Mouse (Mus musculus) heart, adult 2 months (tissue): ENCODE measurements around the gene Olfr332. TPM values are rescaled to one million over a fixed set of nuclear protein-coding genes. Genes with fewer than 3 reads are reported as not detected.

ENCODE experiments used
- DNase-seq, 2 experiments: peaks; one replicate each; pipeline ENCODE4 v3.0.0; 2021
- H3K27ac ChIP-seq: fragments of 200-600 bp; 2 replicates; pipeline ENCODE4 v1.8.1; 2022
- H3K27me3 ChIP-seq: fragments of 200-500 bp; 2 replicates; pipeline ENCODE4 v1.6.1; 2012; ENCODE audit warnings: mild to moderate bottlenecking, low read length, inconsistent platforms, mixed read lengths; ENCODE audit not compliant: control insufficient read depth, insufficient read depth
- H3K36me3 ChIP-seq: fragments of 200-500 bp; 2 replicates; pipeline ENCODE4 v1.6.1; 2012; ENCODE audit warnings: low read length, inconsistent platforms; ENCODE audit not compliant: control insufficient read depth, insufficient read depth
- H3K4me1 ChIP-seq: fragments of 200-500 bp; 2 replicates; pipeline ENCODE4 v1.6.1; 2011; ENCODE audit warnings: low read length; ENCODE audit not compliant: control insufficient read depth, insufficient read depth
- H3K4me3 ChIP-seq: fragments of 200-600 bp; 2 replicates; pipeline ENCODE4 v1.8.1; 2022
- H3K79me2 ChIP-seq: fragments of 200-500 bp; replicated peaks from 2 replicates; pipeline ENCODE4 v1.6.1; 2012; ENCODE audit warnings: mild to moderate bottlenecking, inconsistent platforms, low read length, moderate library complexity, mixed read lengths; ENCODE audit not compliant: control insufficient read depth, insufficient read depth
- H3K9ac ChIP-seq: fragments of 200-500 bp; 2 replicates; pipeline ENCODE4 v1.6.1; 2012; ENCODE audit warnings: low read depth, mild to moderate bottlenecking, control low read depth, inconsistent platforms, low read length, mixed read lengths
- CTCF ChIP-seq: fragments of 200-600 bp; IDR thresholded peaks from 2 replicates; pipeline ENCODE4 v1.8.1; 2022; ENCODE audit warnings: antibody characterized with exemption, mild to moderate bottlenecking, moderate library complexity
- EP300 ChIP-seq: fragments of 200-500 bp; IDR thresholded peaks from 2 replicates; pipeline ENCODE4 v1.6.1; 2011; ENCODE audit warnings: low read depth, low read length, control low read depth; ENCODE audit not compliant: insufficient read depth
- POLR2A ChIP-seq: fragments of 200-500 bp; IDR thresholded peaks from 2 replicates; pipeline ENCODE4 v1.6.1; 2011; ENCODE audit warnings: mild to moderate bottlenecking, low read depth, low read length, control low read depth; ENCODE audit not compliant: insufficient read depth
- WGBS: fragments of 180-500 bp; shearing (Covaris S2); methylation state at CpG from one replicate; pipeline ENCODE4 v1.1.7; 2018; 5-methylcytosine and 5-hydroxymethylcytosine counted together
- intact Hi-C: fragments of 180-260 bp; cut with DNase I; formaldehyde crosslinking; loops from one replicate; pipeline ENCODE4 v1.15.1; 2025
- polyA plus RNA-seq: library from polyadenylated mRNA; depleted of rRNA; stranded (reverse); fragments of >200 nt; gene quantifications from 2 replicates; pipeline ENCODE4 v1.2.3, GENCODE M21; 2012; rRNA removed
- total RNA-seq, 2 experiments: library from RNA; stranded (reverse); gene quantifications; 2 replicates each; pipeline ENCODE4 v1.2.3; 2021

Olfr332 gene
- total and polyA plus RNA-seq, 3 experiments = not detected

- Histone ChIP-seq H3K9ac (no peak overlapping the region), H3K79me2 (no peaks in the 10 kb centered on the region), H3K27me3 (no peaks in the 10 kb centered on the region), H3K36me3 (no peaks in the 10 kb centered on the region), H3K27ac (no peak overlapping the region; the same call in 1 of the 2 replicates), H3K4me3 (no peak overlapping the region), H3K4me1 (no peaks in the 10 kb centered on the region)
- TF ChIP-seq POLR2A (no peak), EP300 (no peak), CTCF (no peak)
- WGBS = 50% methylated on average over 9 of the region's 9 CpGs
- intact Hi-C loops = loop anchor here (1.0 to 10.0 kb wide), 3 partner anchors 96 to 197 kb away; partner anchors contain the start of gene Olfr323
- DNase-seq = peak; percentile 48 to 67
Observed at GRCm38 (mm10) chr11:58498761-58499160, 6.4 kb upstream of the Olfr332 start.

DNA sequence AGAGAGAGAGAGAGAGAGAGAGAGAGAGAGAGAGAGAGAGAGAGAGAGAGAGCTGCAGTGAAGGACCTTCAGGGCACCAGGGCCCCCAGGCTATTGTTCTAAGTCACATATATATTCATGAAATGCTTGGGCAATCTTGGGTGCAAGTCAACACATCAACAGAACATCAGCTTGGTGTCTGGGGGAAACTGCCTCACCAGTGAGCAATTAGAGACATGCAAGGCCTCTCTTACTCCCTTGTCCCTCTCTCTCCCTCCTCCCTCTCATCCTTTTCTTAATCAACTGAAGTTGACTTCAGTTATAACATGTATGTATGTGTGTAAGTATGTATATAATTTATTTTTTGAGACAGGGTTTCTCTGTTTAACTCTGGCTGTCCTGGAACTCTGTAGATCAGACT, 30.2 kb downstream of the Olfr332 start, which contains the start of gene Olfr30:
TSS of gene Olfr30 (minus strand) at position 101 of the 400 bp plus-strand sequence.
- TF ChIP-seq CTCF = no peak
- TF ChIP-seq EP300 = no peak
- TF ChIP-seq POLR2A = no peak
- Histone ChIP-seq H3K4me1 (no peaks in the 10 kb centered on the region), H3K4me3 (no peak within 1 kb of the TSS), H3K9ac (no peak within 1 kb of the TSS), H3K79me2 (no peaks in the 10 kb centered on the region), H3K36me3 (no peaks in the 10 kb centered on the region), H3K27me3 (no peaks in the 10 kb centered on the region), H3K27ac (no peak within 1 kb of the TSS)
- intact Hi-C loops = no loop called here
- no peak for DNase-seq

GRCm38 (mm10) chr11:58453592-58453991, 38.8 kb downstream of the Olfr332 start:
- no peaks in the 10 kb centered on the region for H3K36me3 ChIP-seq
- no peaks in the 10 kb centered on the region for H3K4me1 ChIP-seq
- no peak overlapping the region for H3K4me3 ChIP-seq
- no peak overlapping the region for H3K27ac ChIP-seq
- no peak overlapping the region for H3K9ac ChIP-seq
- WGBS = 49% methylated on average over 4 of the region's 4 CpGs
- TF ChIP-seq CTCF (no peak), POLR2A (no peak), EP300 (no peak)
- no peak for DNase-seq
- H3K79me2 ChIP-seq = no peaks in the 10 kb centered on the region
- intact Hi-C loops = no loop called here
- no peaks in the 10 kb centered on the region for H3K27me3 ChIP-seq

DNA sequence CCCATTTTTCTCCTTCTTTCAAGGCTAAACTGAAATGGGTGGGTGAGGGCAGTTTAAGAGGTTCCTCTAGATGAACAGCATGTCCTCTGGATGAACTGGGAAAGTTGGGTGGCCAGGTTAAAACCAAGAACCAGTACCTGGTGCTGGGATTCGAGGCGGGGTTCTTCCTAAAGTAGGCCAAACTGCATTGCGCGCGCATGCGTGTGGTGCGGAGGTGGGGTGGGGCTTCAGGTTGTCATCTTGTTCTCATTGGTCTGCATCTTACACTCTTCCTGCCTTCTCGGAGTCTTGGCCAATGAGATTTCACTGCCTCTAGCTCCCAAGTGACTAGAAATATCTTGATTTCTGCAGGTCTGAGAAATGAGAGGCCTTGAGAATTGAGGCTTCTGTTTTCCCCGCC, 39.6 kb downstream of the Olfr332 start, which contains the start of gene Lypd9:
TSS of gene Lypd9 (minus strand) at position 165 of the 400 bp plus-strand sequence.
- Histone ChIP-seq H3K27me3 (no peaks in the 10 kb centered on the region), H3K36me3 (no peaks in the 10 kb centered on the region), H3K79me2 (no peaks in the 10 kb centered on the region), H3K4me1 (no peaks in the 10 kb centered on the region), H3K27ac (no peak within 1 kb of the TSS), H3K4me3 (no peak within 1 kb of the TSS), H3K9ac (no peak within 1 kb of the TSS)
- intact Hi-C loops = no loop called here
- WGBS = 94% methylated on average over 9 of the region's 9 CpGs
- DNase-seq = no peak
- TF ChIP-seq EP300 (no peak), POLR2A (no peak), CTCF (no peak)

Other genes starting within 250 kb of the Olfr332 start
- gene 4930438A08Rik, start 217.8 kb downstream of the Olfr332 start, total RNA-seq = not detected
- not detected in 2 replicates for gene 4930438A08Rik, start 217.8 kb downstream of the Olfr332 start, polyA plus RNA-seq
- gene Zfp692, start 185.5 kb downstream of the Olfr332 start, total RNA-seq = 1 to 10 TPM; 3.1 to 4.4 TPM
- gene Zfp692, start 185.5 kb downstream of the Olfr332 start, polyA plus RNA-seq = 9.8 and 11.3 TPM in 2 replicates
- gene Zfp672, start 162.2 kb downstream of the Olfr332 start, total RNA-seq = 10 to 100 TPM; 41.9 to 48.7 TPM
- 33.8 and 38.4 TPM in 2 replicates for gene Zfp672, start 162.2 kb downstream of the Olfr332 start, polyA plus RNA-seq
- 10 to 100 TPM; 28.4 to 33.9 TPM for gene Sh3bp5l, start 161.8 kb downstream of the Olfr332 start, total RNA-seq
- 22.8 and 30.4 TPM in 2 replicates for gene Sh3bp5l, start 161.8 kb downstream of the Olfr332 start, polyA plus RNA-seq
- gene Lypd8, start 113.5 kb downstream of the Olfr332 start, total RNA-seq = not detected
- gene Lypd8, start 113.5 kb downstream of the Olfr332 start, polyA plus RNA-seq = 0.56 and 0.62 TPM in 2 replicates
- not detected for gene 1810065E05Rik, start 71.4 kb downstream of the Olfr332 start, total RNA-seq
- not detected in 2 replicates for gene 1810065E05Rik, start 71.4 kb downstream of the Olfr332 start, polyA plus RNA-seq
- not detected for gene Gm12253, start 60.0 kb downstream of the Olfr332 start, total RNA-seq
- not detected in 2 replicates for gene Gm12253, start 60.0 kb downstream of the Olfr332 start, polyA plus RNA-seq
- not detected for gene Lypd9, start 39.6 kb downstream of the Olfr332 start, total RNA-seq
- not detected in 2 replicates for gene Lypd9, start 39.6 kb downstream of the Olfr332 start, polyA plus RNA-seq
- gene Olfr30, start 30.3 kb downstream of the Olfr332 start, total RNA-seq = not detected
- gene Olfr30, start 30.3 kb downstream of the Olfr332 start, polyA plus RNA-seq = not detected in 2 replicates
- gene Olfr331, start 10.0 kb upstream of the Olfr332 start, total RNA-seq = not detected
- gene Olfr331, start 10.0 kb upstream of the Olfr332 start, polyA plus RNA-seq = not detected in 2 replicates
- gene Olfr330, start 42.3 kb upstream of the Olfr332 start, total RNA-seq = not detected
- gene Olfr330, start 42.3 kb upstream of the Olfr332 start, polyA plus RNA-seq = not detected in 2 replicates
- gene Olfr329-ps, start 53.9 kb upstream of the Olfr332 start, total RNA-seq = not detected
- gene Olfr329-ps, start 53.9 kb upstream of the Olfr332 start, polyA plus RNA-seq = 0.15 and 0.27 TPM in 2 replicates
- gene Olfr328, start 63.1 kb upstream of the Olfr332 start, total RNA-seq = not detected
- not detected in 2 replicates for gene Olfr328, start 63.1 kb upstream of the Olfr332 start, polyA plus RNA-seq
- not detected for gene Olfr224, start 78.0 kb upstream of the Olfr332 start, total RNA-seq
- gene Olfr224, start 78.0 kb upstream of the Olfr332 start, polyA plus RNA-seq = 0.61 and 1.3 TPM in 2 replicates
- not detected for gene Olfr325, start 85.2 kb upstream of the Olfr332 start, total RNA-seq
- gene Olfr325, start 85.2 kb upstream of the Olfr332 start, polyA plus RNA-seq = not detected in 2 replicates
- not detected for gene Olfr324, start 102.6 kb upstream of the Olfr332 start, total RNA-seq
- not detected in 2 replicates for gene Olfr324, start 102.6 kb upstream of the Olfr332 start, polyA plus RNA-seq
- 10 to 100 TPM in 1 of 2 experiments, 1 to 10 TPM in 1; 7.6 to 11.4 TPM for gene 2210407C18Rik, start 123.5 kb upstream of the Olfr332 start, total RNA-seq
- gene 2210407C18Rik, start 123.5 kb upstream of the Olfr332 start, polyA plus RNA-seq = 1.5 and 3.6 TPM in 2 replicates
- not detected for gene Olfr323, start 137.9 kb upstream of the Olfr332 start, total RNA-seq
- gene Olfr323, start 137.9 kb upstream of the Olfr332 start, polyA plus RNA-seq = not detected in 2 replicates
- gene Trim58, start 147.9 kb upstream of the Olfr332 start, total RNA-seq = under 1 TPM in 1 of 2 experiments, not detected in 1; 0.20 TPM
- 0.06 TPM in 1 of 2 replicates, not detected in the other for gene Trim58, start 147.9 kb upstream of the Olfr332 start, polyA plus RNA-seq
- not detected for gene Olfr322, start 166.2 kb upstream of the Olfr332 start, total RNA-seq
- not detected in 2 replicates for gene Olfr322, start 166.2 kb upstream of the Olfr332 start, polyA plus RNA-seq
- not detected for gene Olfr320, start 188.5 kb upstream of the Olfr332 start, total RNA-seq
- not detected in 2 replicates for gene Olfr320, start 188.5 kb upstream of the Olfr332 start, polyA plus RNA-seq
- not detected for gene Olfr319, start 206.6 kb upstream of the Olfr332 start, total RNA-seq
- gene Olfr319, start 206.6 kb upstream of the Olfr332 start, polyA plus RNA-seq = not detected in 2 replicates
- not detected for gene Olfr318, start 231.5 kb upstream of the Olfr332 start, total RNA-seq
- not detected in 2 replicates for gene Olfr318, start 231.5 kb upstream of the Olfr332 start, polyA plus RNA-seq
- not detected for gene Olfr317, start 246.7 kb upstream of the Olfr332 start, total RNA-seq
- gene Olfr317, start 246.7 kb upstream of the Olfr332 start, polyA plus RNA-seq = not detected in 2 replicates